Mouse (Mus musculus) embryonic facial prominence, embryonic 15.5 days (tissue): Measurements from ENCODE around the gene Alk. TPM values are rescaled to one million over a fixed set of nuclear protein-coding genes. Genes with fewer than 3 reads are reported as not detected.

Source experiments
- ATAC-seq: fragments of 200-750 bp; cut with Nextera tagmentation; 2 replicates; pipeline ENCODE4 v1.8.0; 2017; ENCODE audit warnings: low read depth, moderate TSS enrichment; ENCODE audit not compliant: insufficient number of reproducible peaks, low FRiP score, low TSS enrichment
- H3K27ac ChIP-seq: fragments of 300-500 bp; sonication (generic); replicated peaks from 2 replicates; pipeline ENCODE4 v1.5.1; 2015; ENCODE audit warnings: mild to moderate bottlenecking, inconsistent platforms
- H3K27me3 ChIP-seq: fragments of 300-500 bp; sonication (generic); 2 replicates; pipeline ENCODE4 v1.6.1; 2015; ENCODE audit warnings: inconsistent platforms
- H3K36me3 ChIP-seq: fragments of 300-500 bp; sonication (generic); 2 replicates; pipeline ENCODE4 v1.6.1; 2015; ENCODE audit warnings: mild to moderate bottlenecking, inconsistent platforms
- H3K4me1 ChIP-seq: fragments of 300-500 bp; sonication (generic); 2 replicates; pipeline ENCODE4 v1.6.1; 2015; ENCODE audit warnings: inconsistent platforms
- H3K4me2 ChIP-seq: fragments of 300-500 bp; sonication (generic); replicated peaks from 2 replicates; pipeline ENCODE4 v1.6.1; 2015; ENCODE audit warnings: mild to moderate bottlenecking, inconsistent platforms
- H3K4me3 ChIP-seq: fragments of 300-500 bp; sonication (generic); replicated peaks from 2 replicates; pipeline ENCODE4 v1.5.1; 2015; ENCODE audit warnings: mild to moderate bottlenecking, inconsistent platforms
- H3K9ac ChIP-seq: fragments of 300-500 bp; sonication (generic); 2 replicates; pipeline ENCODE4 v1.6.1; 2015; ENCODE audit warnings: inconsistent platforms
- H3K9me3 ChIP-seq: fragments of 300-500 bp; sonication (generic); replicated peaks from 2 replicates; pipeline ENCODE4 v1.6.1; 2016; ENCODE audit warnings: inconsistent platforms
- WGBS: fragments of 180-500 bp; shearing (Covaris S2); methylation state at CpG from one replicate; pipeline ENCODE4 v1.1.7; 2015; 5-methylcytosine and 5-hydroxymethylcytosine counted together
- polyA plus RNA-seq: library from polyadenylated mRNA; unstranded; fragments of >200 nt; fragmentation: Nextera tagmentation; extraction: Ambion mirVana; gene quantifications from 2 replicates; pipeline ENCODE4 v1.2.1, GENCODE M21; 2015

Gene Alk
- polyA plus RNA-seq = 0.33 and 0.52 TPM in 2 replicates

DNA sequence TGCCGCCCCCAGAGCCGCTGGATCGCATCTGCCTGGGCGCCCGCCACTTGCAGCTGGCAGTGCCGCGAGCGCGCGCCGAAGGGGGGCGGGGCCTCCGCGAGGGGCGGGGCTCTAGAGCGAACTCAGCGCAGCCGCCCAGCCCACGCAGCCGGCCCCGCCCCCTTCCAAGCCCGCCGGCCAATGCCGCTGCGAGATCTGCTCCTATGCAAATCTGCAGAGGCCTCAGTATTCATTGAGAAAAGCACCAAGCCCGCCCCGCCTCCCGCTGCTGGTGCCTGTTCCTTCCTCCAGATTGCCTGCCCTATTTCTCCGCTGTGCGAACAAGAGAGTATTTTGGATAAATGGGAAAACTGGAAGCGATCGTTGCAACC lies at the start of gene Alk:
Gene Alk (minus strand): TSS at position 18 of the 371 bp plus-strand sequence.
- H3K36me3 ChIP-seq = no peaks in the 10 kb centered on the region
- 2% methylated on average over 30 of the region's 32 CpGs for WGBS
- H3K9me3 ChIP-seq = no peaks in the 10 kb centered on the region
- peaks cover 41% of the 10 kb centered on the region for H3K27me3 ChIP-seq
- ATAC-seq = peak; percentile 89
- peak within 1 kb of the TSS; percentile 89 for H3K4me2 ChIP-seq
- peaks cover 23% of the 10 kb centered on the region for H3K4me1 ChIP-seq
- H3K9ac ChIP-seq = no peak within 1 kb of the TSS
- H3K4me3 ChIP-seq = peak within 1 kb of the TSS; percentile 42
- H3K27ac ChIP-seq = no peak within 1 kb of the TSS

DNA sequence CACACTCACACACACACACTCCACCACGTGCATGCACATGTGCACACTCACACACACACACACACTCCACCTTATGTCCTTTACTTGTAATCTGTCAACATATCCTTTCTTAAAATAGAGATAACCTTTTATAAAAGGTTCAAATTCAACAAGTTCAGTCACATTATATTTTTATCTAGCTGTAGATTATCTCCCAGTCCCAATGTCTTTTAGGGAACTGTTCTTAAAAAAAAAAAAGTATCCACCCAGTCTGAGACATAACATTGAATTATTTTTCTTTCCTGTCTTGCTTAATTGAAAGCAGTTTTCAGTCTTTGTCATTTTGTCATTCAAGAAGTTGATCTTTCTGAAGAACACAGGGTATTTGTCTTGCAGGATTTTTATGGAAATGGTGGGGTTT lies 48.4 kb upstream of the Alk start:
- H3K27ac ChIP-seq = no peak overlapping the region
- H3K27me3 ChIP-seq = no peaks in the 10 kb centered on the region
- WGBS = 67% methylated on average over 1 of the region's 1 CpGs
- peaks cover 6% of the 10 kb centered on the region; the same call in 1 of the 2 replicates for H3K4me1 ChIP-seq
- H3K4me3 ChIP-seq = no peak overlapping the region
- no peaks in the 10 kb centered on the region for H3K36me3 ChIP-seq
- H3K4me2 ChIP-seq = no peak overlapping the region
- ATAC-seq = no peak
- no peaks in the 10 kb centered on the region for H3K9me3 ChIP-seq
- H3K9ac ChIP-seq = no peak overlapping the region

DNA sequence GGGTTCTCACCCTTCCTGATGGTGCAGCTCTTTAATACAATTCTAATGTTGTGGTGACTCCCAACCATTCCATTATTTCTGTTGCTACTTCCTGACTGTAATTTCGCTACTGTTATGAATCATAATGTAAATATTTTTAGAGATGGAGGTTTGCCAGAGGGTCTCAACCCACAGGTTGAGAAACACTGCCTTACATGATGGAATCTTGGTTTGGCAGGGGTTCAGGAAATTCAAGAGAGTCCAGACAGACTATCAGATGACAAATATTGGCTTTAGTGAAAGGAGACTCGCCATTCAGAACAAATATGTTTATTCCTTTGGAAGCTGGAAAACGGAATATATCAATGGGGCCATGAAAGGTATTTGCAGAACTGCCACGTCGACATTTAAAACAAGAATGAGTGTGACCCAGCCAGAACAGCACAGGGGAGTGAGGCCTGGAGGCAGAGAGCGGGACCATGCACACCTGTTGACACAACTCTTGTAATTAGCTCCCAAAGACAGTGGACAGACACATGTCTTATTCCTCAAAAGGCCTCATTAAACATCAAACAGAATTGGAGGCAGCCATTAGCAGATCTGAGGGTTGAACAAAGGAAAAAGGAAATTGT lies 44.3 kb upstream of the Alk start:
- no peak overlapping the region for H3K9ac ChIP-seq
- no peak for ATAC-seq
- no peak overlapping the region for H3K4me3 ChIP-seq
- WGBS = 34% methylated on average over 6 of the region's 6 CpGs
- H3K36me3 ChIP-seq = no peaks in the 10 kb centered on the region
- no peaks in the 10 kb centered on the region for H3K27me3 ChIP-seq
- no peak overlapping the region for H3K4me2 ChIP-seq
- no peaks in the 10 kb centered on the region for H3K4me1 ChIP-seq
- H3K9me3 ChIP-seq = no peaks in the 10 kb centered on the region
- no peak overlapping the region for H3K27ac ChIP-seq

DNA sequence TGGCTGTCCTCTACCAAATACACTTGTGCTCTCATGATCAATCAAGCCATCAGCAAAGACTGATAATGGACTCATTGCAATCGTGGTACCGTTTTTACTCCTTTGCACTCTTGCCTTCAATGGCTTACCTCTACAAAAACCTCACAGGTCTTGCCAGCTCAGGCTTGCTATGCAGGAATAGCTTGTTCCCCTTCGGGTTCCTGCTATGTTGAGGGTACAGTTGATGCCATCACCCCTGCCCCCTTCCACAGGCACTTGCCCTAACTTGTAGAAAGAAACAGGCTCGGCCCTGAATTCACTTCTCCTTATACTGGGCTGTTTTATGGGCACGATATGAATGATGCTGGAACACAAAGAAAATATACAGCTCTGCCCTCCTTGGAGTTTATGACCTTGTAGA lies 41.7 kb upstream of the Alk start:
- Histone ChIP-seq H3K27me3 (no peaks in the 10 kb centered on the region), H3K4me2 (no peak overlapping the region), H3K4me1 (no peaks in the 10 kb centered on the region), H3K9ac (no peak overlapping the region), H3K4me3 (no peak overlapping the region), H3K9me3 (no peaks in the 10 kb centered on the region), H3K27ac (no peak overlapping the region), H3K36me3 (no peaks in the 10 kb centered on the region)
- no peak for ATAC-seq
- 69% methylated on average over 5 of the region's 5 CpGs for WGBS

DNA sequence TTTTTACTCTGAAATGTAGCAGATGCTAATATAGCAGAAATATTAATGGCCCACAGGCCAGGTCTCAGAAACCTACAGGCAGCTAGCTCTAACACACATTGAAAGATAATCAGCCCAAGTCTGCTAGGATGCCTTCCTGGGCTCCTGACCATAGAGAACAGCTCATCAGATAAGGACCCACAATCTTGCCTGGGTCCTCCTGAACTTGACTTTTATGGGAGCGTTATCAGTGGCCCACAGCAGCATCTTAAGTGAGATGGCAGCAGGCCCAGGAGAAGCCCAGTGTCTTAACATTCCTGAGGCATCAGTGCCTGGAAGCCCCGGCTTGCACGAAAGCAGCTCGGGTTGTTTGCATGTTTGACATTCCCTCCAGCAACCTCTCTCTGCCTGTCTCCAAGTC lies 35.7 kb upstream of the Alk start:
- Histone ChIP-seq H3K27ac (no peak overlapping the region), H3K4me3 (no peak overlapping the region), H3K4me2 (no peak overlapping the region), H3K4me1 (no peaks in the 10 kb centered on the region), H3K9ac (no peak overlapping the region), H3K27me3 (no peaks in the 10 kb centered on the region), H3K36me3 (no peaks in the 10 kb centered on the region), H3K9me3 (no peaks in the 10 kb centered on the region)
- no peak for ATAC-seq
- WGBS = 32% methylated on average over 4 of the region's 4 CpGs

DNA sequence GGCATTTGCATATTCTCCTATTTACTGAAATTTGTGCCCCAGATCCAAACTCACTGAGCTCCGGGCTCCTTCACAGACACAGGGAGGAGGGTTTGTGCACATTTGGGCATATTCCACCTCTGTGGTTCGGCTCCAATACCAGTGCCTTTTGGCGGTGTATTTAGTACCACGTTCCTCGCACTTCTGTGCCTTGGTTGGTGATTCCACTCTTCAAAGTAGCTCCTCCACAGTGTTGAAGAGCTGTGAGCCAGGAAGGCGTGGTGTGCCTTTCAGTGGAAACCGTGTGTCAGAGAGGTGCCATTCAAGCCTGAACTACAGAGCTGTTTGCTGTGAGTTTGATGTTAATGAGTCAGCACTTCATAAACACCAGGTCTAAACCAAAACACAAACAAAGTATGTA lies 35.0 kb upstream of the Alk start:
- H3K9ac ChIP-seq = no peak overlapping the region
- H3K36me3 ChIP-seq = no peaks in the 10 kb centered on the region
- 80% methylated on average over 7 of the region's 7 CpGs for WGBS
- ATAC-seq = no peak
- H3K4me2 ChIP-seq = no peak overlapping the region
- no peaks in the 10 kb centered on the region for H3K4me1 ChIP-seq
- no peaks in the 10 kb centered on the region for H3K27me3 ChIP-seq
- H3K27ac ChIP-seq = no peak overlapping the region
- H3K4me3 ChIP-seq = no peak overlapping the region
- H3K9me3 ChIP-seq = no peaks in the 10 kb centered on the region

DNA sequence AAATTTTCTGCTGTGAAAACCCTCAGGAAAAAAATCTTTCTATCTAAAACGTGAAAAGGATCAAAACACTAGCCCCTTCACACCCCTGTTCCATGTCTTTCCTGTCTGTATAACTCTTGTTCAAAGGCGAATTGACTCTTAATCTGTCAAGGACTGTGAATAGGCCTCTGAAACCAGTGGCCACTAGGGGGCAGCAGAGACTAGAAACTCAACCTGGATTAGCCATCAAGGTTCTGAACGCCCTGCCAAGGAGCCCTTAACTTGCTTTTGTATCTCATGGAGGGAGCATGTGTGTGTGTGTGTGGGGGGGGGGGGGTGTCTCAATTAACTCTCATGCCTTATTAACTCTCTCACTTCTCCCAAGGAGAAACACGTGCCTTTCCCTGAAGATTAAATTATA lies 1.8 kb upstream of the Alk start:
- WGBS = 10% methylated on average over 4 of the region's 4 CpGs
- no peak overlapping the region for H3K4me2 ChIP-seq
- H3K36me3 ChIP-seq = no peaks in the 10 kb centered on the region

DNA sequence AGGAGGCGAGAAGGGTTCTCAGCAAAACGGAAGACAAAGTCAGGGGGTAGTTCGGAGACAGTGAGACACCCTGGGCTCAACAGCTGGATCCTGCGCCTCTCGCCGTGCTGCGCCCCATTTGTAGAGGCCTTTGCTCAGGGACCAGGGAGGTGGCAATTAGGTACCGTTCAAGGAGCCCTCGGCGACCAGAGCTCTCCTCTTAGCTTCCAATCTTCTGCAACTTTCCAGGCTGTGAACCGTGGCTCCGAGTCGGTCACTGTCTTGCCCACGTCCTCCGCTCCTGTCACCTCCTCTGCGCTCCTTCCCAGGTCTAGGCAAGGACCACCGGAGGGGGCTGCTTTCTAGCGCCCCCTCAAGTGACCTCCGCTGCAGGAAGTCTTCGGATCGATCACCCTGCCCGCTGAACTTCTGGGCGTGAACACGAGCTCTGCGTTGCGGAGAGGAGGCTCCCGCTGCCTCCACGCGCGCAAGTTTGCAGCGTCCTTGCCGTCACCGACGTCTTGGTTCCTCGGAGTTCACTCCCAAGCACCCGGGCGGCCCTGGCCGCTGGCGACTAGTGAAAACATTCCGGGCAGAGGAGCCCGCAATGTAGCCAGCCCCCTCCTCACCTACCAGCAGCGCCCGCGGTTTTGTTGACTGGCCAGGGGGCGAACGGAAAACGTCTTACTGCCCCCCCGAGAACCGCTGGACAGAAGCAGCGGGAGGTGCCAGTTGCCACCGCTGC lies 379 bp downstream of the Alk start:
- Histone ChIP-seq H3K27ac (no peak overlapping the region), H3K4me2 (peak overlapping the region; percentile 89), H3K9me3 (no peaks in the 10 kb centered on the region), H3K4me3 (peak overlapping the region; percentile 42), H3K27me3 (peaks cover 41% of the 10 kb centered on the region), H3K36me3 (no peaks in the 10 kb centered on the region), H3K9ac (no peak overlapping the region), H3K4me1 (peaks cover 23% of the 10 kb centered on the region)
- 2% methylated on average over 51 of the region's 51 CpGs for WGBS
- 0 out of 2 replicates have a peak, but pooled peaks have one; percentile 2 for ATAC-seq

More for the DNA sequence above, 1.8 kb upstream of the Alk start:
- Histone ChIP-seq H3K4me1 (peaks cover 23% of the 10 kb centered on the region), H3K27me3 (peaks cover 41% of the 10 kb centered on the region), H3K9me3 (no peaks in the 10 kb centered on the region), H3K27ac (no peak overlapping the region), H3K4me3 (no peak overlapping the region), H3K9ac (no peak overlapping the region)
- ATAC-seq = no peak

DNA sequence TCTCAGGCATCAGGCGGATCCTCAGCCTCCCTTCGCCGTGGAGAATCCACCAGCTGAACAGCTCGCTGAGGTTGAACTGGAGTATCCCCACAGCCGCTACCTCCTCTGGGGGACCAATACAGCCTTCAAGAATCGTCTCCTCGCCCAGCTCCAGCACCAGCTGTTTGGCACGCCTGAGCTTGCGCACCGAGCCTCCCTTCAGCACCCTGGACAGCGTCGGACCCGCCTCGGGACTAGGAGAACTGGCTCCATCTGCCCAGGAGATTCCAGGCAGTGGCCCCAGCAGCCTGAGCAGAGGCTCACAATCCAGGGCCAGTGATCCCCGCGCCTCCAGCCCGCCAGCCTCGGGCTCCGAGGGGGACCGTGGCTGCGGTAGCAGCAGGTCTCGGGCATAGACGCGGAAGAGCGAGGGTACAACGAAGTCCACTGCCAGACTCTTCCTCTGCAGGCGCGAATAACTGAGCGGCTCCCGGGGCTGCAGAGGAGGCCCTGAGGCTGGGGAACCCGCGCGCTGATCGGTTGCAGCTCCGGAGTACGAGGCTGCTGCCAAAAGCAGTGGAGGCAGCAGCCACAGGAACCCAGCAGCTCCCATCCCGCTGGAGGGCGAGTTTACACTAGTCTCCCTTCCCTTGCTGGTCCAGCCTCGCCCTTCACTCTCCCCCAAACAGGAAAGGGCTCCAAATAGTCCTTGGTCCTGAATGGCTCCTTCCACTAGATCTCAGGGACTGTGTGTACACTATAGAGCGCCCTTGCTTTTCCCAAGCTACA lies 1.1 kb downstream of the Alk start:
- no peak overlapping the region for H3K27ac ChIP-seq
- ATAC-seq = 0 out of 2 replicates have a peak, but pooled peaks have one; percentile 58
- peaks cover 23% of the 10 kb centered on the region for H3K4me1 ChIP-seq
- H3K9ac ChIP-seq = no peak overlapping the region
- H3K4me3 ChIP-seq = peak overlapping the region; percentile 42
- H3K36me3 ChIP-seq = no peaks in the 10 kb centered on the region
- WGBS = under 1% methylated on average over 40 of the region's 40 CpGs
- peak overlapping the region; percentile 89 for H3K4me2 ChIP-seq
- no peaks in the 10 kb centered on the region for H3K9me3 ChIP-seq
- H3K27me3 ChIP-seq = peaks cover 41% of the 10 kb centered on the region

DNA sequence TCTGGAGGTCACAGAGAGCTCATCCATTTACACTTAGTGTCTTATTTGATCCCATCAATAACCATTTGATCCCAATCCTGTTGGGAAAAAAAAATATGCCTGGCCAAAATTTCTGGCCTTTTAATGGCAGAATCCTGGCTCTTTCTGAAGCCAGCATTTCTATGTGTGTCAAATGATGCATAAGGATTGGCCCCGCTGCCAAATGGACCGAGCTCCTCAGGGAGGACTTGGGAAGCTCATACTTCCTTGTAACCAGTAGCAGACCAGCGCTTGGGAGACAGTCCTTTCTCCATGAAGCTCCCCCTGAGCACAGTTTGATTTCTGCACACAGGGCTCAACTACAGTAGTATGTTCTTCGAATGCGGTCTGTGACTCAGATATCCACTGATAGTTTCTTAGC lies 3.6 kb downstream of the Alk start:
- Histone ChIP-seq H3K4me3 (no peak overlapping the region), H3K27me3 (peaks cover 40% of the 10 kb centered on the region), H3K4me2 (no peak overlapping the region), H3K36me3 (no peaks in the 10 kb centered on the region), H3K9ac (no peak overlapping the region), H3K27ac (no peak overlapping the region), H3K4me1 (peaks cover 23% of the 10 kb centered on the region), H3K9me3 (no peaks in the 10 kb centered on the region)
- ATAC-seq = no peak
- 82% methylated on average over 5 of the region's 5 CpGs for WGBS

DNA sequence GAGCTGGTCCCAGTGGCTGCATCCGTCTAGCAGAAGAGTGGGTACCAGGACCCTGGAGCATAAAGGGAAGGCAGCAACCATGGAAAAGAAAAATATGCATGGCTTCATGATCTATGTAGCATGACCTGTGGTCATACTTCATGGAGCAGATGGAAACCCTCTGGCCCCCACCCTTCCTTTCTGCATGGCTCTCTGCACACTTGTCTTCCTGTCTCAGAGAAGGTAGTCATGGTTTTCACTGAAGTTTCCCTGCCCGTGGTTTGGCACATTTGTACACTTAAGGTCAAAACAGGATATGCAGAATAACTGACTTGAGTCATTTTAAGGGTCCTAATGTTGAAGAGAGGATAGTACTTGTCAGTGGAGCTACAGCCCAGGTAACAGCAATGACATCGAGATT lies 16.8 kb downstream of the Alk start:
- no peak for ATAC-seq
- WGBS = 86% methylated on average over 3 of the region's 3 CpGs
- Histone ChIP-seq H3K27ac (no peak overlapping the region), H3K4me3 (no peak overlapping the region), H3K36me3 (no peaks in the 10 kb centered on the region), H3K4me1 (no peaks in the 10 kb centered on the region), H3K4me2 (no peak overlapping the region), H3K9me3 (no peaks in the 10 kb centered on the region), H3K9ac (no peak overlapping the region), H3K27me3 (no peaks in the 10 kb centered on the region)
